ENCODE assay signal across 7 mouse cellular contexts in the genomic region with DNA sequence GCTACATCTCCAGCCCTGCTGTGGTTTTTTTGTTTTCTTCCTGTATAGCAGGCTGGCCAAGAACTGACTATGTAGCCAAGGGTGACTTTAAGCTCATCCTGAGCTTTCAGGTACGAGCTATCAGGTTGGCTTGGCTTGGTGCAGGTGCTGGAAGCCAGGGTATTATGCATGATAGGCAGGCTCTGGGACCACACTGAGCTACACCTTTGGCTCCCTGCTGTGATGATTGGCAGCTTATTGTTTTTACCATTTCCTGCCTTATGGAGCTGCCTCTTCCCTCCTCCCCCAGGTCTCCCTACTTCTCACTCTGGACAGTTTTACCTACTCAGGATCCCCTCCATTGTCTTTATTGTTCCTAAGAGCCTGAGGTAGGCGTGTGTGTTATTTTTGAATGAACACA. TPM values are rescaled to one million over a fixed set of nuclear protein-coding genes. Genes with fewer than 3 reads are reported as not detected.
DNase-seq lines count a peak whose midpoint lies in the region; ATAC-seq lines count a peak whose summit lies in the region.

No protein-coding gene starts in this region.

- peaks cover 16% of the 10 kb centered on the region for H3K4me1 ChIP-seq in lung, embryonic 16.5 days (replicated peaks; ENCODE audit: control insufficient read depth, insufficient read depth, low read length)
- peaks cover 30% of the 10 kb centered on the region for H3K4me1 ChIP-seq in forebrain, embryonic 10.5 days
- peaks cover 4% of the 10 kb centered on the region; the same call in 1 of the 2 replicates for H3K4me1 ChIP-seq in limb, embryonic 11.5 days (ENCODE audit: control insufficient read depth, insufficient read depth, low read length)
- peaks cover 13% of the 10 kb centered on the region for H3K4me1 ChIP-seq in stomach, embryonic 14.5 days (ENCODE audit: control insufficient read depth, insufficient read depth, low read length)

- H3K4me3 ChIP-seq in lung, embryonic 16.5 days (ENCODE audit: low read length), result peak overlapping the region; percentile 99
- peak overlapping the region; percentile 98 for H3K4me3 ChIP-seq in forebrain, embryonic 10.5 days
- H3K4me3 ChIP-seq in limb, embryonic 11.5 days (ENCODE audit: low read depth, low read length), result no peak overlapping the region
- peak overlapping the region; percentile 96; the same call in 1 of the 2 replicates for H3K4me3 ChIP-seq in stomach, embryonic 14.5 days (ENCODE audit: low read depth, low read length)

- H3K27me3 ChIP-seq in lung, embryonic 16.5 days (ENCODE audit: control insufficient read depth, insufficient read depth, low read depth, low read length), result no peaks in the 10 kb centered on the region
- H3K27me3 ChIP-seq in forebrain, embryonic 10.5 days (ENCODE audit: poor library complexity, severe bottlenecking), result no peaks in the 10 kb centered on the region
- no peaks in the 10 kb centered on the region for H3K27me3 ChIP-seq in limb, embryonic 11.5 days (ENCODE audit: control insufficient read depth, insufficient read depth, low read length)
- no peaks in the 10 kb centered on the region for H3K27me3 ChIP-seq in stomach, embryonic 14.5 days (ENCODE audit: control insufficient read depth, insufficient read depth, low read length)

- WGBS in lung, embryonic 16.5 days, result 70% methylated on average over 2 of the region's 2 CpGs
- 70% methylated on average over 2 of the region's 2 CpGs for WGBS in forebrain, embryonic 10.5 days
- WGBS in limb, embryonic 11.5 days, result 78% methylated on average over 2 of the region's 2 CpGs
- 66% methylated on average over 2 of the region's 2 CpGs for WGBS in stomach, embryonic 14.5 days

- no peaks in the 10 kb centered on the region for H3K9me3 ChIP-seq in lung, embryonic 16.5 days (ENCODE audit: control insufficient read depth, low read length)
- H3K9me3 ChIP-seq in forebrain, embryonic 10.5 days, result no peaks in the 10 kb centered on the region
- no peaks in the 10 kb centered on the region for H3K9me3 ChIP-seq in limb, embryonic 11.5 days (ENCODE audit: control insufficient read depth, low read length)
- H3K9me3 ChIP-seq in stomach, embryonic 14.5 days (ENCODE audit: control insufficient read depth, low read depth, low read length), result no peaks in the 10 kb centered on the region

- no peak overlapping the region for H3K27ac ChIP-seq in lung, embryonic 16.5 days (ENCODE audit: low read length)
- H3K27ac ChIP-seq in forebrain, embryonic 10.5 days, result no peak overlapping the region
- no peak overlapping the region for H3K27ac ChIP-seq in limb, embryonic 11.5 days (replicated peaks; ENCODE audit: low read depth, low read length)
- no peak overlapping the region for H3K27ac ChIP-seq in stomach, embryonic 14.5 days (ENCODE audit: low read length)

- peak overlapping the region; percentile 46 for H3K9ac ChIP-seq in lung, embryonic 16.5 days (ENCODE audit: low read length)
- H3K9ac ChIP-seq in limb, embryonic 11.5 days (ENCODE audit: low read length), result no peak overlapping the region
- peak overlapping the region; percentile 91; the same call in 1 of the 2 replicates for H3K9ac ChIP-seq in stomach, embryonic 14.5 days (replicated peaks; ENCODE audit: low read depth, low read length)

- H3K4me2 ChIP-seq in lung, embryonic 16.5 days (ENCODE audit: low read depth, low read length), result peak overlapping the region; percentile 85
- peak overlapping the region; percentile 89 for H3K4me2 ChIP-seq in limb, embryonic 11.5 days (ENCODE audit: low read depth, severe bottlenecking)
- peak overlapping the region; percentile 80 for H3K4me2 ChIP-seq in stomach, embryonic 14.5 days (replicated peaks; ENCODE audit: low read depth, low read length)

- DNase-seq in lung, postnatal 14 days, result no peak
- no peak for DNase-seq in forebrain, embryonic 10.5 days (ENCODE audit: extremely low spot score, low spot score)
- no peak for DNase-seq in limb, embryonic 11.5 days (ENCODE audit: low spot score)
- no peak for DNase-seq in spleen, postnatal 36 days (ENCODE audit: low spot score in 2 of 2)
- DNase-seq in urinary bladder, adult 18-20 months (ENCODE audit: low spot score in 2 of 2), result no peak

- ATAC-seq in lung, embryonic 16.5 days (ENCODE audit: low read depth), result no peak
- no peak for ATAC-seq in limb, embryonic 11.5 days (ENCODE audit: insufficient number of reproducible peaks, low FRiP score, low TSS enrichment, low read depth)
- no peak for ATAC-seq in stomach, embryonic 14.5 days (ENCODE audit: insufficient number of reproducible peaks, insufficient read depth, low FRiP score, low read depth)

- peaks cover 9% of the 10 kb centered on the region; the same call in 1 of the 2 replicates for H3K36me3 ChIP-seq in lung, embryonic 16.5 days (ENCODE audit: control insufficient read depth, insufficient read depth, low read length)
- peaks cover 43% of the 10 kb centered on the region for H3K36me3 ChIP-seq in forebrain, embryonic 10.5 days (replicated peaks)
- peaks cover 5% of the 10 kb centered on the region; the same call in 1 of the 2 replicates for H3K36me3 ChIP-seq in limb, embryonic 11.5 days (ENCODE audit: control insufficient read depth, insufficient read depth, low read length)
- H3K36me3 ChIP-seq in stomach, embryonic 14.5 days (ENCODE audit: control insufficient read depth, insufficient read depth, low read length), result peaks cover 17% of the 10 kb centered on the region

RNA-seq across cellular contexts. Expression of a gene that starts 1.0 kb away (rescaled TPM):
- polyA plus RNA-seq in lung, embryonic 16.5 days (2015; fragmentation: Nextera tagmentation; extraction: Ambion mirVana), result not detected in 2 replicates
- not detected in 2 replicates for polyA plus RNA-seq in forebrain, embryonic 10.5 days (2016; fragmentation: Nextera tagmentation; extraction: Ambion mirVana)
- polyA plus RNA-seq in limb, embryonic 11.5 days (2014; fragmentation: Nextera tagmentation; extraction: Ambion mirVana), result not detected in 2 replicates
- not detected in 2 replicates for polyA plus RNA-seq in stomach, embryonic 14.5 days (2014; fragmentation: Nextera tagmentation; extraction: Ambion mirVana)

RNA-seq across cellular contexts. Expression of a gene that starts 1.6 kb away (rescaled TPM):
- polyA plus RNA-seq in lung, embryonic 16.5 days (2015; fragmentation: Nextera tagmentation; extraction: Ambion mirVana), result 39.4 and 44.0 TPM in 2 replicates
- 34.2 and 34.9 TPM in 2 replicates for polyA plus RNA-seq in forebrain, embryonic 10.5 days (2016; fragmentation: Nextera tagmentation; extraction: Ambion mirVana)
- polyA plus RNA-seq in limb, embryonic 11.5 days (2014; fragmentation: Nextera tagmentation; extraction: Ambion mirVana), result 42.1 and 47.0 TPM in 2 replicates
- polyA plus RNA-seq in stomach, embryonic 14.5 days (2014; fragmentation: Nextera tagmentation; extraction: Ambion mirVana), result 54.1 and 54.8 TPM in 2 replicates

RNA-seq across cellular contexts. Expression of a gene that starts 14.2 kb away (rescaled TPM):
- 69.4 and 80.6 TPM in 2 replicates for polyA plus RNA-seq in lung, embryonic 16.5 days (2015; fragmentation: Nextera tagmentation; extraction: Ambion mirVana)
- polyA plus RNA-seq in forebrain, embryonic 10.5 days (2016; fragmentation: Nextera tagmentation; extraction: Ambion mirVana), result 65.7 and 67.7 TPM in 2 replicates
- 80.7 and 82.8 TPM in 2 replicates for polyA plus RNA-seq in limb, embryonic 11.5 days (2014; fragmentation: Nextera tagmentation; extraction: Ambion mirVana)
- 81.9 and 82.3 TPM in 2 replicates for polyA plus RNA-seq in stomach, embryonic 14.5 days (2014; fragmentation: Nextera tagmentation; extraction: Ambion mirVana)

RNA-seq across cellular contexts. Expression of a gene that starts 59.4 kb away (rescaled TPM):
- not detected in 2 replicates for polyA plus RNA-seq in lung, embryonic 16.5 days (2015; fragmentation: Nextera tagmentation; extraction: Ambion mirVana)
- polyA plus RNA-seq in forebrain, embryonic 10.5 days (2016; fragmentation: Nextera tagmentation; extraction: Ambion mirVana), result not detected in 2 replicates
- polyA plus RNA-seq in limb, embryonic 11.5 days (2014; fragmentation: Nextera tagmentation; extraction: Ambion mirVana), result 0.11 TPM in 1 of 2 replicates, not detected in the other
- polyA plus RNA-seq in stomach, embryonic 14.5 days (2014; fragmentation: Nextera tagmentation; extraction: Ambion mirVana), result 0.14 TPM in 1 of 2 replicates, not detected in the other
